Mouse (Mus musculus) liver, postnatal 0 days (tissue): ENCODE measurements around the gene Paqr8. TPM values are rescaled to one million over a fixed set of nuclear protein-coding genes. Genes with fewer than 3 reads are reported as not detected.

ENCODE experiments used
- ATAC-seq: fragments of 200-750 bp; cut with Nextera tagmentation; 2 replicates; pipeline ENCODE4 v1.8.0; 2017; ENCODE audit warnings: mild to moderate bottlenecking, moderate library complexity
- DNase-seq: peaks from one replicate; pipeline ENCODE4 v3.0.0-alpha.2; 2016
- H3K27ac ChIP-seq: fragments of 300-500 bp; sonication (generic); 2 replicates; pipeline ENCODE4 v1.5.1; 2014; ENCODE audit warnings: antibody characterized with exemption, moderate library complexity, mild to moderate bottlenecking, low read depth
- H3K27me3 ChIP-seq: fragments of 300-500 bp; sonication (generic); 2 replicates; pipeline ENCODE4 v1.6.1; 2014; ENCODE audit warnings: low read length, control low read depth, mixed read lengths; ENCODE audit not compliant: insufficient read depth
- H3K36me3 ChIP-seq: fragments of 300-500 bp; sonication (generic); replicated peaks from 2 replicates; pipeline ENCODE4 v1.6.1; 2014; ENCODE audit warnings: mild to moderate bottlenecking, control low read depth, low read length, moderate library complexity, mixed read lengths; ENCODE audit not compliant: insufficient read depth
- H3K4me1 ChIP-seq: fragments of 300-500 bp; sonication (generic); 2 replicates; pipeline ENCODE4 v1.6.1; 2014; ENCODE audit warnings: antibody characterized with exemption, mild to moderate bottlenecking, control low read depth; ENCODE audit not compliant: insufficient read depth
- H3K4me2 ChIP-seq: fragments of 300-500 bp; sonication (generic); 2 replicates; pipeline ENCODE4 v1.6.1; 2014; ENCODE audit warnings: low read depth, mild to moderate bottlenecking, low read length, moderate library complexity, mixed read lengths
- H3K4me3 ChIP-seq: fragments of 300-500 bp; sonication (generic); 2 replicates; pipeline ENCODE4 v1.5.1; 2014; ENCODE audit warnings: low read depth, low read length
- H3K9ac ChIP-seq: fragments of 300-500 bp; sonication (generic); replicated peaks from 2 replicates; pipeline ENCODE4 v1.6.1; 2014; ENCODE audit warnings: mild to moderate bottlenecking, moderate library complexity
- H3K9me3 ChIP-seq: fragments of 300-500 bp; sonication (generic); 2 replicates; pipeline ENCODE4 v1.6.1; 2016; ENCODE audit warnings: mild to moderate bottlenecking, control low read depth, low read length, mixed read lengths
- CTCF ChIP-seq: sonication (generic); IDR thresholded peaks from 2 replicates; pipeline ENCODE4 v1.5.1; 2016; ENCODE audit warnings: antibody characterized with exemption, low read depth
- EP300 ChIP-seq: IDR thresholded peaks from 2 replicates; pipeline ENCODE4 v1.6.1; 2016; ENCODE audit warnings: antibody characterized with exemption, low read depth, mild to moderate bottlenecking
- WGBS: fragments of 180-500 bp; shearing (Covaris S2); extraction: QIAGEN DNeasy Blood & Tissue Kit; methylation state at CpG from one replicate; pipeline ENCODE4 v1.1.7; 2014; ENCODE audit not compliant: insufficient replicate concordance; 5-methylcytosine and 5-hydroxymethylcytosine counted together
- polyA plus RNA-seq: library from polyadenylated mRNA; unstranded; fragments of >200 nt; fragmentation: Nextera tagmentation; extraction: Ambion mirVana; gene quantifications from 2 replicates; pipeline ENCODE4 v1.2.1, GENCODE M21; 2015

The Paqr8 gene
- polyA plus RNA-seq, 1 experiment from 2014 or later = 0.18 TPM

- WGBS = 69% methylated on average over 8 of the region's 8 CpGs
- Histone ChIP-seq H3K36me3 (no peaks in the 10 kb centered on the region), H3K4me2 (no peak overlapping the region), H3K4me3 (no peak overlapping the region), H3K9me3 (no peaks in the 10 kb centered on the region), H3K4me1 (no peaks in the 10 kb centered on the region), H3K27ac (no peak overlapping the region), H3K27me3 (no peaks in the 10 kb centered on the region), H3K9ac (no peak overlapping the region)
- TF ChIP-seq CTCF (no peak), EP300 (no peak)
- ATAC-seq (no peak), DNase-seq (no peak)
Observed at GRCm38 (mm10) chr1:20867241-20867902, 23.0 kb upstream of the Paqr8 start.

GRCm38 (mm10) chr1:20868036-20868435, 22.4 kb upstream of the Paqr8 start:
- Histone ChIP-seq H3K4me2 (no peak overlapping the region), H3K9me3 (no peaks in the 10 kb centered on the region), H3K27me3 (no peaks in the 10 kb centered on the region), H3K4me1 (no peaks in the 10 kb centered on the region), H3K4me3 (no peak overlapping the region), H3K36me3 (no peaks in the 10 kb centered on the region), H3K9ac (no peak overlapping the region), H3K27ac (no peak overlapping the region)
- DNase-seq (no peak), ATAC-seq (no peak)
- TF ChIP-seq EP300 (no peak), CTCF (no peak)
- 68% methylated on average over 9 of the region's 9 CpGs for WGBS

- no peak for TF ChIP-seq CTCF
- TF ChIP-seq EP300 = no peak
- Histone ChIP-seq H3K9me3 (no peaks in the 10 kb centered on the region), H3K9ac (no peak overlapping the region), H3K4me1 (no peaks in the 10 kb centered on the region), H3K4me2 (no peak overlapping the region), H3K27ac (no peak overlapping the region), H3K4me3 (no peak overlapping the region), H3K36me3 (no peaks in the 10 kb centered on the region), H3K27me3 (no peaks in the 10 kb centered on the region)
- ATAC-seq = no peak
- 80% methylated on average over 2 of the region's 2 CpGs for WGBS
- no peak for DNase-seq
Observed at GRCm38 (mm10) chr1:20870887-20871286, 19.5 kb upstream of the Paqr8 start.

GRCm38 (mm10) chr1:20872496-20872895, 17.9 kb upstream of the Paqr8 start:
- Histone ChIP-seq H3K27ac (no peak overlapping the region), H3K27me3 (no peaks in the 10 kb centered on the region), H3K9me3 (no peaks in the 10 kb centered on the region), H3K4me3 (no peak overlapping the region), H3K4me1 (no peaks in the 10 kb centered on the region), H3K4me2 (no peak overlapping the region), H3K9ac (no peak overlapping the region), H3K36me3 (no peaks in the 10 kb centered on the region)
- DNase-seq = no peak
- ATAC-seq = no peak
- WGBS = 73% methylated on average over 5 of the region's 5 CpGs
- no peak for TF ChIP-seq EP300
- no peak for TF ChIP-seq CTCF

GRCm38 (mm10) chr1:20874061-20874460, 16.3 kb upstream of the Paqr8 start:
- H3K36me3 ChIP-seq = no peaks in the 10 kb centered on the region
- no peaks in the 10 kb centered on the region for H3K4me1 ChIP-seq
- H3K27me3 ChIP-seq = no peaks in the 10 kb centered on the region
- H3K4me3 ChIP-seq = no peak overlapping the region
- H3K9ac ChIP-seq = no peak overlapping the region
- 80% methylated on average over 6 of the region's 6 CpGs for WGBS
- H3K27ac ChIP-seq = no peak overlapping the region
- no peaks in the 10 kb centered on the region for H3K9me3 ChIP-seq
- no peak for ATAC-seq
- no peak for TF ChIP-seq EP300
- TF ChIP-seq CTCF = no peak
- H3K4me2 ChIP-seq = no peak overlapping the region
- DNase-seq = no peak

- no peak for TF ChIP-seq CTCF
- no peak for TF ChIP-seq EP300
- Histone ChIP-seq H3K9me3 (no peaks in the 10 kb centered on the region), H3K4me2 (no peak overlapping the region), H3K9ac (no peak overlapping the region), H3K4me3 (no peak overlapping the region), H3K4me1 (no peaks in the 10 kb centered on the region), H3K27me3 (no peaks in the 10 kb centered on the region), H3K36me3 (no peaks in the 10 kb centered on the region), H3K27ac (no peak overlapping the region)
- ATAC-seq (no peak), DNase-seq (no peak)
Observed at GRCm38 (mm10) chr1:20877355-20877754, 13.1 kb upstream of the Paqr8 start.

- H3K36me3 ChIP-seq = no peaks in the 10 kb centered on the region
- H3K4me1 ChIP-seq = no peaks in the 10 kb centered on the region
- no peaks in the 10 kb centered on the region for H3K9me3 ChIP-seq
- no peak overlapping the region for H3K4me3 ChIP-seq
- TF ChIP-seq CTCF (no peak), EP300 (no peak)
- no peak overlapping the region for H3K27ac ChIP-seq
- H3K9ac ChIP-seq = no peak overlapping the region
- 85% methylated on average over 4 of the region's 4 CpGs for WGBS
- ATAC-seq (no peak), DNase-seq (no peak)
- no peaks in the 10 kb centered on the region for H3K27me3 ChIP-seq
- no peak overlapping the region for H3K4me2 ChIP-seq
Observed at GRCm38 (mm10) chr1:20879361-20879760, 11.0 kb upstream of the Paqr8 start.
